Mouse (Mus musculus) heart, postnatal 0 days (tissue): ENCODE data around the gene Nsmf. TPM values are rescaled to one million over a fixed set of nuclear protein-coding genes. Genes with fewer than 3 reads are reported as not detected.

Source experiments
- ATAC-seq: fragments of 200-750 bp; cut with Nextera tagmentation; 2 replicates; pipeline ENCODE4 v1.8.0; 2017; ENCODE audit warnings: low read depth, moderate number of reproducible peaks, moderate library complexity; ENCODE audit not compliant: insufficient read depth
- DNase-seq: peaks from one replicate; pipeline ENCODE4 v3.0.0-alpha.2; 2016; ENCODE audit warnings: low spot score
- H3K27ac ChIP-seq: fragments of 300-500 bp; sonication (generic); 2 replicates; pipeline ENCODE4 v1.5.1; 2014; ENCODE audit warnings: low read depth, mild to moderate bottlenecking
- H3K27me3 ChIP-seq: fragments of 300-500 bp; sonication (generic); 2 replicates; pipeline ENCODE4 v1.6.1; 2014; ENCODE audit warnings: low read length, mixed read lengths; ENCODE audit not compliant: control insufficient read depth, insufficient read depth
- H3K36me3 ChIP-seq: fragments of 300-500 bp; sonication (generic); replicated peaks from 2 replicates; pipeline ENCODE4 v1.6.1; 2014; ENCODE audit warnings: low read length, mixed read lengths; ENCODE audit not compliant: control insufficient read depth, insufficient read depth
- H3K4me1 ChIP-seq: fragments of 300-500 bp; sonication (generic); 2 replicates; pipeline ENCODE4 v1.6.1; 2014; ENCODE audit warnings: antibody characterized with exemption; ENCODE audit not compliant: control insufficient read depth, insufficient read depth
- H3K4me2 ChIP-seq: fragments of 300-500 bp; sonication (generic); 2 replicates; pipeline ENCODE4 v1.6.1; 2014; ENCODE audit warnings: low read depth, mild to moderate bottlenecking, low read length, moderate library complexity
- H3K4me3 ChIP-seq: fragments of 300-500 bp; sonication (generic); 2 replicates; pipeline ENCODE4 v1.5.1; 2014; ENCODE audit warnings: low read depth, low read length
- H3K9ac ChIP-seq: fragments of 300-500 bp; sonication (generic); replicated peaks from 2 replicates; pipeline ENCODE4 v1.6.1; 2014; ENCODE audit warnings: low read depth, low read length, mixed read lengths
- H3K9me3 ChIP-seq: fragments of 300-500 bp; sonication (generic); replicated peaks from 2 replicates; pipeline ENCODE4 v1.6.1; 2016; ENCODE audit warnings: low read length; ENCODE audit not compliant: control insufficient read depth
- CTCF ChIP-seq: IDR thresholded peaks from 2 replicates; pipeline ENCODE4 v1.5.1; 2016; ENCODE audit warnings: antibody characterized with exemption, control low read depth, low read depth
- EP300 ChIP-seq: IDR thresholded peaks from 2 replicates; pipeline ENCODE4 v1.6.1; 2016; ENCODE audit warnings: antibody characterized with exemption, low read depth
- WGBS: fragments of 180-500 bp; shearing (Covaris S2); extraction: QIAGEN DNeasy Blood & Tissue Kit; methylation state at CpG from one replicate; pipeline ENCODE4 v1.1.7; 2014; 5-methylcytosine and 5-hydroxymethylcytosine counted together
- polyA plus RNA-seq: library from polyadenylated mRNA; unstranded; fragments of >200 nt; fragmentation: Nextera tagmentation; extraction: Ambion mirVana; gene quantifications from 2 replicates; pipeline ENCODE4 v1.2.1, GENCODE M21; 2015
- total RNA-seq: library from RNA; depleted of rRNA; stranded (reverse); fragments of >200 nt; gene quantifications from 2 replicates; pipeline ENCODE4 v1.2.3, GENCODE M21; 2014; ENCODE audit warnings: low replicate concordance

Gene Nsmf
- total and polyA plus RNA-seq, 2 experiments from 2014 or later: 33.5 to 86.7 TPM

GRCm38 (mm10) chr2:25055409-25056155 lies 1.4 kb downstream of the Nsmf start:
- H3K9ac ChIP-seq: peak overlapping the region; percentile 81; the same call in 1 of the 2 replicates

GRCm38 (mm10) chr2:25058926-25059325 lies 4.8 kb downstream of the Nsmf start:
- Histone ChIP-seq H3K4me3 (no peak overlapping the region), H3K9ac (no peak overlapping the region), H3K4me2 (no peak overlapping the region), H3K27me3 (no peaks in the 10 kb centered on the region), H3K27ac (no peak overlapping the region), H3K9me3 (no peaks in the 10 kb centered on the region), H3K4me1 (peaks cover 7% of the 10 kb centered on the region; the same call in 1 of the 2 replicates), H3K36me3 (peaks cover 34% of the 10 kb centered on the region)
- DNase-seq: no peak
- 94% methylated on average over 7 of the region's 7 CpGs for WGBS
- TF ChIP-seq EP300: no peak
- TF ChIP-seq CTCF: no peak
- no peak for ATAC-seq

More at GRCm38 (mm10) chr2:25055409-25056155, 1.4 kb downstream of the Nsmf start:
- H3K4me2 ChIP-seq: peak overlapping the region; percentile 90
- ATAC-seq (no peak), DNase-seq (no peak)
- peaks cover 24% of the 10 kb centered on the region for H3K36me3 ChIP-seq
- H3K27ac ChIP-seq: no peak overlapping the region
- no peaks in the 10 kb centered on the region for H3K27me3 ChIP-seq
- H3K9me3 ChIP-seq: no peaks in the 10 kb centered on the region
- TF ChIP-seq EP300 (no peak), CTCF (no peak)
- peaks cover 7% of the 10 kb centered on the region; the same call in 1 of the 2 replicates for H3K4me1 ChIP-seq
- H3K4me3 ChIP-seq: peak overlapping the region; percentile 91; the same call in 1 of the 2 replicates
- WGBS: 89% methylated on average over 21 of the region's 21 CpGs

- Histone ChIP-seq H3K9ac (no peak overlapping the region), H3K9me3 (no peaks in the 10 kb centered on the region), H3K4me1 (no peaks in the 10 kb centered on the region), H3K27ac (no peak overlapping the region), H3K36me3 (peaks cover 22% of the 10 kb centered on the region), H3K4me3 (no peak overlapping the region), H3K27me3 (no peaks in the 10 kb centered on the region), H3K4me2 (no peak overlapping the region)
- WGBS: 91% methylated on average over 5 of the region's 5 CpGs
- DNase-seq (no peak), ATAC-seq (no peak)
- TF ChIP-seq EP300 (no peak), CTCF (no peak)
Observed at GRCm38 (mm10) chr2:25063523-25063922, 9.4 kb downstream of the Nsmf start.

GRCm38 (mm10) chr2:25064285-25064684 lies 10.1 kb downstream of the Nsmf start:
- Histone ChIP-seq H3K27me3 (no peaks in the 10 kb centered on the region), H3K4me1 (no peaks in the 10 kb centered on the region), H3K9me3 (no peaks in the 10 kb centered on the region), H3K36me3 (peaks cover 22% of the 10 kb centered on the region), H3K27ac (no peak overlapping the region), H3K4me3 (no peak overlapping the region), H3K4me2 (no peak overlapping the region), H3K9ac (no peak overlapping the region)
- 81% methylated on average over 1 of the region's 1 CpGs for WGBS
- TF ChIP-seq CTCF: no peak
- no peak for TF ChIP-seq EP300
- DNase-seq: no peak
- no peak for ATAC-seq

GRCm38 (mm10) chr2:25065537-25065936 lies 11.4 kb downstream of the Nsmf start:
- no peak for DNase-seq
- Histone ChIP-seq H3K9ac (no peak overlapping the region), H3K9me3 (no peaks in the 10 kb centered on the region), H3K4me3 (no peak overlapping the region), H3K4me2 (no peak overlapping the region), H3K4me1 (no peaks in the 10 kb centered on the region), H3K36me3 (peaks cover 18% of the 10 kb centered on the region), H3K27ac (no peak overlapping the region), H3K27me3 (no peaks in the 10 kb centered on the region)
- TF ChIP-seq EP300: no peak
- TF ChIP-seq CTCF: no peak
- ATAC-seq: no peak
